Mouse (Mus musculus): ENCODE measurements around the gene Gga1. TPM values are rescaled to one million over a fixed set of nuclear protein-coding genes. Genes with fewer than 3 reads are reported as not detected.
"Not testable (repeated sequence)": the region's sequence is repeated elsewhere in the genome, so short reads cannot be mapped to it uniquely, and the experiment has no call there.

Gga1 gene
- polyA plus RNA-seq, 1 experiment from 2014 or later = 63.1 TPM

GRCm38 (mm10) chr15:78878792-78879516 is 2.0 kb downstream of the Gga1 start:
- Histone ChIP-seq H3K4me3 (ENCODE audit: low read length) (0 out of 2 replicates have a peak overlapping the region, but pooled peaks have one; percentile 2), H3K4me2 (ENCODE audit: low read depth, low read length) (peak overlapping the region; percentile 82), H3K4me1 (replicated peaks; ENCODE audit: control insufficient read depth, insufficient read depth, low read length) (peaks cover 23% of the 10 kb centered on the region), H3K9ac (ENCODE audit: low read length) (peak overlapping the region; percentile 37; the same call in 1 of the 2 replicates), H3K36me3 (ENCODE audit: control insufficient read depth, insufficient read depth, low read length) (peaks cover 15% of the 10 kb centered on the region), H3K27ac (ENCODE audit: low read length) (peak overlapping the region; percentile 69)
- H3K27me3 ChIP-seq (ENCODE audit: control insufficient read depth, insufficient read depth, low read depth, low read length); H3K9me3 ChIP-seq (ENCODE audit: control insufficient read depth, low read length); ATAC-seq (ENCODE audit: low read depth): not testable (repeated sequence)
- 15% methylated on average over 7 of the region's 7 CpGs for WGBS

- Histone ChIP-seq H3K9ac (ENCODE audit: low read length) (no peak overlapping the region), H3K4me2 (ENCODE audit: low read depth, low read length) (no peak overlapping the region), H3K4me3 (ENCODE audit: low read length) (no peak overlapping the region), H3K4me1 (replicated peaks; ENCODE audit: control insufficient read depth, insufficient read depth, low read length) (peaks cover 18% of the 10 kb centered on the region), H3K36me3 (ENCODE audit: control insufficient read depth, insufficient read depth, low read length) (peaks cover 27% of the 10 kb centered on the region), H3K27ac (ENCODE audit: low read length) (no peak overlapping the region), H3K27me3 (ENCODE audit: control insufficient read depth, insufficient read depth, low read depth, low read length) (no peaks in the 10 kb centered on the region), H3K9me3 (ENCODE audit: control insufficient read depth, low read length) (no peaks in the 10 kb centered on the region)
- WGBS = 91% methylated on average over 8 of the region's 8 CpGs
- ATAC-seq (ENCODE audit: low read depth) = no peak
Measured at GRCm38 (mm10) chr15:78880432-78880831, 3.4 kb downstream of the Gga1 start.

GRCm38 (mm10) chr15:78881828-78882227 is 4.8 kb downstream of the Gga1 start:
- H3K4me3 ChIP-seq (ENCODE audit: low read length) = no peak overlapping the region
- no peak overlapping the region for H3K4me2 ChIP-seq (ENCODE audit: low read depth, low read length)
- no peaks in the 10 kb centered on the region for H3K9me3 ChIP-seq (ENCODE audit: control insufficient read depth, low read length)
- 90% methylated on average over 3 of the region's 3 CpGs for WGBS
- H3K27ac ChIP-seq (ENCODE audit: low read length) = no peak overlapping the region
- H3K4me1 ChIP-seq (replicated peaks; ENCODE audit: control insufficient read depth, insufficient read depth, low read length) = peaks cover 14% of the 10 kb centered on the region
- H3K9ac ChIP-seq (ENCODE audit: low read length) = no peak overlapping the region
- no peak for ATAC-seq (ENCODE audit: low read depth)
- H3K27me3 ChIP-seq (ENCODE audit: control insufficient read depth, insufficient read depth, low read depth, low read length) = no peaks in the 10 kb centered on the region
- H3K36me3 ChIP-seq (ENCODE audit: control insufficient read depth, insufficient read depth, low read length) = peaks cover 39% of the 10 kb centered on the region

- no peak overlapping the region for H3K4me3 ChIP-seq (ENCODE audit: low read length)
- H3K27me3 ChIP-seq (ENCODE audit: control insufficient read depth, insufficient read depth, low read depth, low read length) = no peaks in the 10 kb centered on the region
- peak overlapping the region; percentile 11; the same call in 1 of the 2 replicates for H3K9ac ChIP-seq (ENCODE audit: low read length)
- H3K4me1 ChIP-seq (replicated peaks; ENCODE audit: control insufficient read depth, insufficient read depth, low read length) = peaks cover 13% of the 10 kb centered on the region
- H3K36me3 ChIP-seq (ENCODE audit: control insufficient read depth, insufficient read depth, low read length) = peaks cover 40% of the 10 kb centered on the region
- H3K4me2 ChIP-seq (ENCODE audit: low read depth, low read length) = peak overlapping the region; percentile 9; the same call in 1 of the 2 replicates
- peak overlapping the region; percentile 43 for H3K27ac ChIP-seq (ENCODE audit: low read length)
- 16% methylated on average over 13 of the region's 13 CpGs for WGBS
- peak; percentile 74 for ATAC-seq (ENCODE audit: low read depth)
- H3K9me3 ChIP-seq (ENCODE audit: control insufficient read depth, low read length) = no peaks in the 10 kb centered on the region
Measured at GRCm38 (mm10) chr15:78889401-78889853, 12.4 kb downstream of the Gga1 start.

- Histone ChIP-seq H3K27me3 (ENCODE audit: control insufficient read depth, insufficient read depth, low read depth, low read length) (no peaks in the 10 kb centered on the region), H3K4me1 (replicated peaks; ENCODE audit: control insufficient read depth, insufficient read depth, low read length) (peaks cover 15% of the 10 kb centered on the region), H3K36me3 (ENCODE audit: control insufficient read depth, insufficient read depth, low read length) (peaks cover 15% of the 10 kb centered on the region; the same call in 1 of the 2 replicates), H3K9me3 (ENCODE audit: control insufficient read depth, low read length) (no peaks in the 10 kb centered on the region), H3K4me2 (ENCODE audit: low read depth, low read length) (no peak overlapping the region), H3K27ac (ENCODE audit: low read length) (no peak overlapping the region), H3K9ac (ENCODE audit: low read length) (no peak overlapping the region), H3K4me3 (ENCODE audit: low read length) (no peak overlapping the region)
- WGBS = 60% methylated on average over 7 of the region's 7 CpGs
- no peak for ATAC-seq (ENCODE audit: low read depth)
Measured at GRCm38 (mm10) chr15:78892440-78892839, 15.4 kb downstream of the Gga1 start.

GRCm38 (mm10) chr15:78894726-78895125 is 17.7 kb downstream of the Gga1 start:
- ATAC-seq (ENCODE audit: low read depth) = no peak
- WGBS = 64% methylated on average over 13 of the region's 13 CpGs
- H3K27ac ChIP-seq (ENCODE audit: low read length) = no peak overlapping the region

GRCm38 (mm10) chr15:78895741-78896140 is 18.8 kb downstream of the Gga1 start:
- Histone ChIP-seq H3K9me3 (ENCODE audit: control insufficient read depth, low read length) (no peaks in the 10 kb centered on the region), H3K4me3 (ENCODE audit: low read length) (no peak overlapping the region), H3K9ac (ENCODE audit: low read length) (no peak overlapping the region), H3K27ac (ENCODE audit: low read length) (no peak overlapping the region), H3K4me2 (ENCODE audit: low read depth, low read length) (no peak overlapping the region), H3K4me1 (replicated peaks; ENCODE audit: control insufficient read depth, insufficient read depth, low read length) (peaks cover 18% of the 10 kb centered on the region), H3K36me3 (ENCODE audit: control insufficient read depth, insufficient read depth, low read length) (peaks cover 8% of the 10 kb centered on the region; the same call in 1 of the 2 replicates), H3K27me3 (ENCODE audit: control insufficient read depth, insufficient read depth, low read depth, low read length) (no peaks in the 10 kb centered on the region)
- ATAC-seq (ENCODE audit: low read depth) = no peak
- 62% methylated on average over 2 of the region's 2 CpGs for WGBS

More at GRCm38 (mm10) chr15:78894726-78895125, 17.7 kb downstream of the Gga1 start:
- Histone ChIP-seq H3K4me1 (replicated peaks; ENCODE audit: control insufficient read depth, insufficient read depth, low read length) (peaks cover 18% of the 10 kb centered on the region), H3K9me3 (ENCODE audit: control insufficient read depth, low read length) (no peaks in the 10 kb centered on the region), H3K36me3 (ENCODE audit: control insufficient read depth, insufficient read depth, low read length) (peaks cover 8% of the 10 kb centered on the region; the same call in 1 of the 2 replicates), H3K27me3 (ENCODE audit: control insufficient read depth, insufficient read depth, low read depth, low read length) (no peaks in the 10 kb centered on the region), H3K9ac (ENCODE audit: low read length) (no peak overlapping the region), H3K4me3 (ENCODE audit: low read length) (no peak overlapping the region), H3K4me2 (ENCODE audit: low read depth, low read length) (no peak overlapping the region)

GRCm38 (mm10) chr15:78896149-78896548 is 19.2 kb downstream of the Gga1 start:
- H3K27me3 ChIP-seq (ENCODE audit: control insufficient read depth, insufficient read depth, low read depth, low read length) = no peaks in the 10 kb centered on the region
- no peaks in the 10 kb centered on the region for H3K9me3 ChIP-seq (ENCODE audit: control insufficient read depth, low read length)
- 69% methylated on average over 3 of the region's 3 CpGs for WGBS
- no peak overlapping the region for H3K4me3 ChIP-seq (ENCODE audit: low read length)
- H3K4me1 ChIP-seq (replicated peaks; ENCODE audit: control insufficient read depth, insufficient read depth, low read length) = peaks cover 22% of the 10 kb centered on the region
- H3K36me3 ChIP-seq (ENCODE audit: control insufficient read depth, insufficient read depth, low read length) = peaks cover 5% of the 10 kb centered on the region; the same call in 1 of the 2 replicates
- H3K27ac ChIP-seq (ENCODE audit: low read length) = no peak overlapping the region
- no peak for ATAC-seq (ENCODE audit: low read depth)
- no peak overlapping the region for H3K9ac ChIP-seq (ENCODE audit: low read length)
- H3K4me2 ChIP-seq (ENCODE audit: low read depth, low read length) = no peak overlapping the region

- WGBS = 82% methylated on average over 4 of the region's 4 CpGs
- no peak for ATAC-seq (ENCODE audit: low read depth)
- Histone ChIP-seq H3K36me3 (ENCODE audit: control insufficient read depth, insufficient read depth, low read length) (peaks cover 2% of the 10 kb centered on the region; the same call in 1 of the 2 replicates), H3K4me2 (ENCODE audit: low read depth, low read length) (no peak overlapping the region), H3K27ac (ENCODE audit: low read length) (no peak overlapping the region), H3K27me3 (ENCODE audit: control insufficient read depth, insufficient read depth, low read depth, low read length) (no peaks in the 10 kb centered on the region), H3K4me3 (ENCODE audit: low read length) (no peak overlapping the region), H3K9me3 (ENCODE audit: control insufficient read depth, low read length) (no peaks in the 10 kb centered on the region), H3K4me1 (replicated peaks; ENCODE audit: control insufficient read depth, insufficient read depth, low read length) (peaks cover 29% of the 10 kb centered on the region), H3K9ac (ENCODE audit: low read length) (no peak overlapping the region)
Measured at GRCm38 (mm10) chr15:78897488-78897887, 20.5 kb downstream of the Gga1 start.
